Mouse (Mus musculus) heart, embryonic 12.5 days (tissue): ENCODE measurements around the gene Aspdh. TPM values are rescaled to one million over a fixed set of nuclear protein-coding genes. Genes with fewer than 3 reads are reported as not detected.

Experiments
- ATAC-seq: fragments of 200-750 bp; cut with Nextera tagmentation; 2 replicates; pipeline ENCODE4 v1.8.0; 2017; ENCODE audit warnings: moderate TSS enrichment, moderate library complexity; ENCODE audit not compliant: insufficient number of reproducible peaks, low FRiP score
- H3K27ac ChIP-seq: fragments of 300-500 bp; sonication (generic); 2 replicates; pipeline ENCODE4 v1.5.1; 2016; ENCODE audit warnings: mild to moderate bottlenecking, moderate library complexity; ENCODE audit not compliant: poor library complexity, severe bottlenecking
- H3K27me3 ChIP-seq: fragments of 300-500 bp; sonication (generic); replicated peaks from 2 replicates; pipeline ENCODE4 v1.6.1; 2016; ENCODE audit warnings: mild to moderate bottlenecking, moderate library complexity
- H3K36me3 ChIP-seq: fragments of 300-500 bp; sonication (generic); 2 replicates; pipeline ENCODE4 v1.6.1; 2016; ENCODE audit warnings: mild to moderate bottlenecking, moderate library complexity
- H3K4me1 ChIP-seq: fragments of 300-500 bp; sonication (generic); replicated peaks from 2 replicates; pipeline ENCODE4 v1.6.1; 2016; ENCODE audit warnings: mild to moderate bottlenecking
- H3K4me2 ChIP-seq: fragments of 300-500 bp; sonication (generic); 2 replicates; pipeline ENCODE4 v1.6.1; 2016; ENCODE audit warnings: mild to moderate bottlenecking, moderate library complexity
- H3K4me3 ChIP-seq: fragments of 300-500 bp; sonication (generic); 2 replicates; pipeline ENCODE4 v1.5.1; 2016; ENCODE audit warnings: mild to moderate bottlenecking
- H3K9ac ChIP-seq: fragments of 300-500 bp; sonication (generic); 2 replicates; pipeline ENCODE4 v1.6.1; 2016; ENCODE audit warnings: mild to moderate bottlenecking, moderate library complexity
- H3K9me3 ChIP-seq: fragments of 300-500 bp; sonication (generic); replicated peaks from 2 replicates; pipeline ENCODE4 v1.6.1; 2016; ENCODE audit warnings: mild to moderate bottlenecking, moderate library complexity
- WGBS: fragments of 180-500 bp; shearing (Covaris S2); methylation state at CpG from one replicate; pipeline ENCODE4 v1.1.7; 2016; 5-methylcytosine and 5-hydroxymethylcytosine counted together
- polyA plus RNA-seq: library from polyadenylated mRNA; unstranded; fragments of >200 nt; fragmentation: Nextera tagmentation; extraction: Ambion mirVana; gene quantifications from 2 replicates; pipeline ENCODE4 v1.2.1, GENCODE M21; 2016

Aspdh gene
- 0.46 and 1.5 TPM in 2 replicates for polyA plus RNA-seq

- 72% methylated on average over 2 of the region's 2 CpGs for WGBS
- no peaks in the 10 kb centered on the region for H3K9me3 ChIP-seq
- H3K27ac ChIP-seq: peak within 1 kb of the TSS; percentile 38; the same call in 1 of the 2 replicates
- H3K4me2 ChIP-seq: no peak within 1 kb of the TSS; the same call in 1 of the 2 replicates
- peaks cover 15% of the 10 kb centered on the region for H3K36me3 ChIP-seq
- peaks cover 55% of the 10 kb centered on the region for H3K4me1 ChIP-seq
- no peak for ATAC-seq
- no peak within 1 kb of the TSS for H3K4me3 ChIP-seq
- peaks cover 43% of the 10 kb centered on the region for H3K27me3 ChIP-seq
- peak within 1 kb of the TSS; percentile 12; the same call in 1 of the 2 replicates for H3K9ac ChIP-seq
Measured at GRCm38 (mm10) chr7:44465111-44465510, at the start of gene Aspdh. Gene Aspdh, plus strand, starts transcription at chr7:44465391.

- H3K4me2 ChIP-seq: peak overlapping the region; percentile 91
- no peak overlapping the region for H3K9ac ChIP-seq
- no peaks in the 10 kb centered on the region for H3K9me3 ChIP-seq
- peaks cover 71% of the 10 kb centered on the region for H3K27me3 ChIP-seq
- 11% methylated on average over 8 of the region's 8 CpGs for WGBS
- H3K36me3 ChIP-seq: no peaks in the 10 kb centered on the region
- no peak for ATAC-seq
- H3K4me3 ChIP-seq: peak overlapping the region; percentile 60; the same call in 1 of the 2 replicates
- H3K4me1 ChIP-seq: peaks cover 18% of the 10 kb centered on the region
- no peak overlapping the region for H3K27ac ChIP-seq
Measured at GRCm38 (mm10) chr7:44427666-44428065, 37.5 kb upstream of the Aspdh start.

GRCm38 (mm10) chr7:44428171-44428950 lies 36.8 kb upstream of the Aspdh start:
- H3K4me1 ChIP-seq: peaks cover 18% of the 10 kb centered on the region
- H3K4me3 ChIP-seq: peak overlapping the region; percentile 60
- H3K9me3 ChIP-seq: no peaks in the 10 kb centered on the region
- peak overlapping the region; percentile 91 for H3K4me2 ChIP-seq
- no peaks in the 10 kb centered on the region for H3K36me3 ChIP-seq
- no peak overlapping the region for H3K27ac ChIP-seq
- ATAC-seq: 0 out of 2 replicates have a peak, but pooled peaks have one; percentile 1
- 3% methylated on average over 17 of the region's 38 CpGs for WGBS
- peaks cover 78% of the 10 kb centered on the region for H3K27me3 ChIP-seq
- H3K9ac ChIP-seq: peak overlapping the region; percentile 35; the same call in 1 of the 2 replicates

- Histone ChIP-seq H3K9me3 (no peaks in the 10 kb centered on the region), H3K4me1 (peaks cover 18% of the 10 kb centered on the region), H3K4me3 (peak within 1 kb of the TSS; percentile 60), H3K4me2 (peak within 1 kb of the TSS; percentile 91), H3K36me3 (no peaks in the 10 kb centered on the region), H3K27ac (no peak within 1 kb of the TSS), H3K9ac (peak within 1 kb of the TSS; percentile 51; the same call in 1 of the 2 replicates), H3K27me3 (peaks cover 80% of the 10 kb centered on the region)
- 2% methylated on average over 46 of the region's 69 CpGs for WGBS
- 0 out of 2 replicates have a peak, but pooled peaks have one; percentile 20 for ATAC-seq
Measured at GRCm38 (mm10) chr7:44428968-44429521, 36.1 kb upstream of the Aspdh start, which contains the start of gene Lrrc4b. Gene Lrrc4b, plus strand, starts transcription at chr7:44429018.

- no peak for ATAC-seq
- H3K27ac ChIP-seq: no peak overlapping the region
- peak overlapping the region; percentile 91 for H3K4me2 ChIP-seq
- peak overlapping the region; percentile 51; the same call in 1 of the 2 replicates for H3K9ac ChIP-seq
- no peaks in the 10 kb centered on the region for H3K9me3 ChIP-seq
- H3K36me3 ChIP-seq: no peaks in the 10 kb centered on the region
- peaks cover 18% of the 10 kb centered on the region for H3K4me1 ChIP-seq
- H3K27me3 ChIP-seq: peaks cover 83% of the 10 kb centered on the region
- 2% methylated on average over 30 of the region's 32 CpGs for WGBS
- peak overlapping the region; percentile 60 for H3K4me3 ChIP-seq
Measured at GRCm38 (mm10) chr7:44429534-44430488, 35.4 kb upstream of the Aspdh start.

GRCm38 (mm10) chr7:44432550-44432949 lies 32.6 kb upstream of the Aspdh start:
- Histone ChIP-seq H3K4me2 (no peak overlapping the region), H3K36me3 (no peaks in the 10 kb centered on the region), H3K4me3 (no peak overlapping the region), H3K27ac (no peak overlapping the region), H3K9me3 (no peaks in the 10 kb centered on the region), H3K4me1 (peaks cover 18% of the 10 kb centered on the region), H3K9ac (no peak overlapping the region), H3K27me3 (peaks cover 77% of the 10 kb centered on the region)
- 69% methylated on average over 6 of the region's 6 CpGs for WGBS
- no peak for ATAC-seq

- Histone ChIP-seq H3K27ac (no peak overlapping the region), H3K4me1 (peaks cover 14% of the 10 kb centered on the region), H3K9ac (no peak overlapping the region), H3K27me3 (peaks cover 77% of the 10 kb centered on the region), H3K4me3 (no peak overlapping the region), H3K36me3 (no peaks in the 10 kb centered on the region), H3K9me3 (no peaks in the 10 kb centered on the region), H3K4me2 (no peak overlapping the region)
- ATAC-seq: peak; percentile 82
- WGBS: 2% methylated on average over 7 of the region's 7 CpGs
Measured at GRCm38 (mm10) chr7:44433371-44433770, 31.8 kb upstream of the Aspdh start.

- ATAC-seq: no peak
- no peak overlapping the region for H3K4me2 ChIP-seq
- H3K9me3 ChIP-seq: no peaks in the 10 kb centered on the region
- peaks cover 9% of the 10 kb centered on the region for H3K4me1 ChIP-seq
- H3K27ac ChIP-seq: no peak overlapping the region
- WGBS: 68% methylated on average over 9 of the region's 9 CpGs
- peaks cover 70% of the 10 kb centered on the region for H3K27me3 ChIP-seq
- H3K36me3 ChIP-seq: no peaks in the 10 kb centered on the region
- no peak overlapping the region for H3K9ac ChIP-seq
- no peak overlapping the region for H3K4me3 ChIP-seq
Measured at GRCm38 (mm10) chr7:44434089-44434488, 31.1 kb upstream of the Aspdh start.

GRCm38 (mm10) chr7:44435796-44436195 lies 29.4 kb upstream of the Aspdh start:
- no peak overlapping the region for H3K4me3 ChIP-seq
- H3K9me3 ChIP-seq: no peaks in the 10 kb centered on the region
- 67% methylated on average over 5 of the region's 5 CpGs for WGBS
- no peaks in the 10 kb centered on the region for H3K36me3 ChIP-seq
- no peak overlapping the region for H3K9ac ChIP-seq
- no peak overlapping the region for H3K27ac ChIP-seq
- no peaks in the 10 kb centered on the region for H3K4me1 ChIP-seq
- peaks cover 70% of the 10 kb centered on the region for H3K27me3 ChIP-seq
- ATAC-seq: no peak
- no peak overlapping the region for H3K4me2 ChIP-seq

GRCm38 (mm10) chr7:44436267-44436666 lies 28.9 kb upstream of the Aspdh start:
- H3K27me3 ChIP-seq: peaks cover 70% of the 10 kb centered on the region

More at GRCm38 (mm10) chr7:44436267-44436666, 28.9 kb upstream of the Aspdh start:
- Histone ChIP-seq H3K9ac (no peak overlapping the region), H3K4me1 (no peaks in the 10 kb centered on the region), H3K4me2 (no peak overlapping the region), H3K36me3 (no peaks in the 10 kb centered on the region), H3K4me3 (no peak overlapping the region), H3K27ac (no peak overlapping the region), H3K9me3 (no peaks in the 10 kb centered on the region)
- ATAC-seq: no peak
- WGBS: 14% methylated on average over 1 of the region's 1 CpGs
